ENCODE assay signal across 8 mouse cellular contexts in genomic region chr11:88206576-88206975, GRCm38 (mm10). TPM values are rescaled to one million over a fixed set of nuclear protein-coding genes. Genes with fewer than 3 reads are reported as not detected.
DNase-seq lines count a peak whose midpoint lies in the region; ATAC-seq and TF ChIP-seq lines count a peak whose summit lies in the region.
"Not testable (repeated sequence)": the region's sequence is repeated elsewhere in the genome, so short reads cannot be mapped to it uniquely, and the experiment has no call there.

No protein-coding gene starts in this region.

- H3K36me3 ChIP-seq in forebrain, embryonic 11.5 days (ENCODE audit: control insufficient read depth, insufficient read depth, low read length); splenic B cell, adult 2 months (ENCODE audit: control insufficient read depth, insufficient read depth, low read length, poor library complexity, severe bottlenecking): not testable (repeated sequence)
- H3K36me3 ChIP-seq in hindbrain, postnatal 0 days (ENCODE audit: insufficient read depth, low read length) = peaks cover 15% of the 10 kb centered on the region
- peaks cover 16% of the 10 kb centered on the region for H3K36me3 ChIP-seq in liver, embryonic 14.5 days (replicated peaks; ENCODE audit: control insufficient read depth, insufficient read depth, low read depth)

- not testable (repeated sequence) for H3K4me1 ChIP-seq in forebrain, embryonic 11.5 days (replicated peaks; ENCODE audit: control insufficient read depth, insufficient read depth, low read length); hindbrain, postnatal 0 days (ENCODE audit: insufficient read depth, low read length)
- H3K4me1 ChIP-seq in liver, embryonic 14.5 days (replicated peaks; ENCODE audit: control insufficient read depth in 2 of 2, insufficient read depth in 2 of 2, low read length in 1 of 2) = peaks cover 15 to 20% of the 10 kb centered on the region in 2 experiments

- H3K27me3 ChIP-seq in forebrain, embryonic 11.5 days (ENCODE audit: control insufficient read depth, insufficient read depth, low read length); hindbrain, postnatal 0 days (ENCODE audit: insufficient read depth, low read length); liver, embryonic 14.5 days (ENCODE audit: control insufficient read depth, insufficient read depth, low read length); splenic B cell, adult 2 months (ENCODE audit: control insufficient read depth, insufficient read depth, low read length, poor library complexity, severe bottlenecking): not testable (repeated sequence)

- ATAC-seq in forebrain, embryonic 11.5 days (replicated peaks; ENCODE audit: low FRiP score); hindbrain, postnatal 0 days; liver, embryonic 14.5 days (ENCODE audit: insufficient read depth): not testable (repeated sequence)

- TF ChIP-seq CTCF in hindbrain, postnatal 0 days (IDR thresholded peaks at IDR 0.05; ENCODE audit: low read depth) = peak; percentile 53
- TF ChIP-seq CTCF in liver, embryonic 14.5 days (IDR thresholded peaks at IDR 0.05; ENCODE audit: low read depth) = peak; percentile 34; the same call in 1 of the 2 replicates

- H3K27ac ChIP-seq in forebrain, embryonic 11.5 days (ENCODE audit: low read depth, low read length); hindbrain, postnatal 0 days; liver, embryonic 14.5 days: not testable (repeated sequence)

- H3K4me2 ChIP-seq in forebrain, embryonic 11.5 days (ENCODE audit: low read depth, low read length, severe bottlenecking); hindbrain, postnatal 0 days (ENCODE audit: low read depth, low read length); liver, embryonic 14.5 days (ENCODE audit: low read depth): not testable (repeated sequence)

- not testable (repeated sequence) for H3K4me3 ChIP-seq in forebrain, embryonic 11.5 days (ENCODE audit: low read depth, low read length); hindbrain, postnatal 0 days (ENCODE audit: low read length); liver, embryonic 14.5 days (ENCODE audit: insufficient read depth in 1 of 2, low read depth in 2 of 2, low read length in 2 of 2)

- not testable (repeated sequence) for H3K9ac ChIP-seq in forebrain, embryonic 11.5 days (ENCODE audit: low read length); hindbrain, postnatal 0 days (replicated peaks; ENCODE audit: low read length); liver, embryonic 14.5 days (replicated peaks)

- not testable (repeated sequence) for H3K9me3 ChIP-seq in forebrain, embryonic 11.5 days (ENCODE audit: control insufficient read depth, low read length); hindbrain, postnatal 0 days (ENCODE audit: low read length); liver, embryonic 14.5 days (ENCODE audit: control insufficient read depth, low read length)

- DNase-seq in A20 (ENCODE audit: low read depth, low spot score) (peak; percentile 25), NIH3T3 (ENCODE audit: low read depth) (peak; percentile 78)
- peak; percentile 50 for DNase-seq in forebrain, embryonic 11.5 days (ENCODE audit: low spot score)
- DNase-seq in hindbrain, postnatal 0 days (ENCODE audit: low spot score); liver, embryonic 14.5 days (ENCODE audit: low read depth in 3 of 3, low spot score in 3 of 3): not testable (repeated sequence)
- peak; percentile 59 for DNase-seq in kidney, postnatal 10 days
- DNase-seq in lung, postnatal 10 days = peak; percentile 39
- peak; percentile 40 for DNase-seq in splenic B cell, adult 2 months (ENCODE audit: low read depth, low spot score)

- WGBS in forebrain, embryonic 11.5 days = 93% methylated on average over 8 of the region's 8 CpGs
- 78% methylated on average over 8 of the region's 8 CpGs for WGBS in hindbrain, postnatal 0 days
- 67% methylated on average over 8 of the region's 8 CpGs for WGBS in liver, embryonic 14.5 days (ENCODE audit: insufficient replicate concordance)

- not testable (repeated sequence) for TF ChIP-seq EP300 in liver, embryonic 14.5 days (IDR thresholded peaks at IDR 0.05; ENCODE audit: low read depth)

RNA-seq across cellular contexts. Expression of gene Mrps23, which starts 2.4 kb away (rescaled TPM):
- polyA plus RNA-seq in forebrain, embryonic 11.5 days (2014; fragmentation: Nextera tagmentation; extraction: Ambion mirVana) = 70.8 and 71.7 TPM in 2 replicates
- total RNA-seq in hindbrain, postnatal 0 days (2014; rRNA removed) = 29.0 and 48.7 TPM in 2 replicates
- 66.4 and 67.1 TPM in 2 replicates for polyA plus RNA-seq in hindbrain, postnatal 0 days (2015; fragmentation: Nextera tagmentation; extraction: Ambion mirVana)
- polyA plus RNA-seq in liver, embryonic 14.5 days (2012; rRNA removed) = 20.6 and 30.2 TPM in 2 replicates
- 33.3 and 33.7 TPM in 2 replicates for polyA plus RNA-seq in liver, embryonic 14.5 days (2014; fragmentation: Nextera tagmentation; extraction: Ambion mirVana)
